Mouse (Mus musculus): Measurements from ENCODE around the gene Aldh3a1. TPM values are rescaled to one million over a fixed set of nuclear protein-coding genes. Genes with fewer than 3 reads are reported as not detected.

Aldh3a1 gene
- polyA plus RNA-seq, 1 experiment from 2014 or later = not detected

DNA sequence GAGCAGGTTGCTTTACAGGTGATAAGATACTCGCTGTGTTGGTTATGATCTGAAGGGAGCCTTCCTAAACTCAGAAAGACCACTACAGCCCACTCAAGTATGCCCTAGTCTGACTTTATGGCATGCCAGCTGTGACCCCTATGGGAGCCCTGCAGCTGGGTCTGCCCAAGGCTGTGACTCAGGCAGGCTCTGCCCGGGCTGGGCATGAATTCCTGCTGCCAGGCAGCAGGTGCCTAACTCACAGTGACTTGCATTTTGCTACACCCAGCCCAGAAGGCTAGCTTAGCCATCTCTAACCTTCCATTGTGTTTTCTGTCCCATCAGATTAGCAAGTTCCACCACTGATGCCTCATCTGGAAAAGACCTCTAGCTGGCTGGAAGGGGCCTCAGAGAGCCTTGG, 4.5 kb upstream of the Aldh3a1 start:
- H3K27ac ChIP-seq = no peak overlapping the region
- H3K4me3 ChIP-seq = no peak overlapping the region
- WGBS = 74% methylated on average over 2 of the region's 2 CpGs

DNA sequence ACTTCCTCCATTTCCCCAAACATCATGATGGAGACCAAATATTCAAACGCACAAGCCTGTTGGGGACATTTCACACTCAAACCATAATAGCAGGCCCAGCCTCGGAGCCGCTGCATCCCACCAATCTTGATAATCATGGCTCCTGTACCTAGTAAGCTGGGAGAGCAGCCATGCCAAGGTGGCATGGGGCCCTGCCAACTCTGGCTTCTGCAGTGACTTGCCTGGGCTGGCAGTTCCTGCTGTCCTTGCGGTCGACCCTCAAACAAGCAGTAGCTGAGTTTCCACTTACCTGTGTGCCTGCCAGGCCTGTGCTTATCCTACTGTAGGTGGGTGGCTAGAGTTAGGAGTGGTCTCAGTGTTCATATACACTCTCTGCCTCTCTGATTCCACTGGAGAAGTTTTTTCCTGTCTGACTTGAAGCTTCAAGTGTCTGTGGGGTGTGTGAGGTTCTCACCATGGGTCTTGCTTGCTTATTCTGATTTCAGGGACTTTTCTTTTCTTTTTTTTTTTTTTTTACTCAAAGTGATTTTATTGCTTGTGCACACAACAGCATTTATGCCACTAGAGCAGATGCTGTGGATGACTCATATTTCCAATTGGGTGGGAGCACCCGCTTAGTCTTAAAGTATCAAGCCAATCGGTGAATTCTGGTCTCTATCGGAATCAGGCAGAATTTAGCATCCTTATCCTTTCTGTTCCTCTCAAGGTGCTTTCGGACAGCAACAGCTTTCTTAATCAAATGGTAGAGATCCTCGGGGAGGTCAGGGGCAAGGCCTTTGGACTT, 2.0 kb upstream of the Aldh3a1 start:
- Histone ChIP-seq H3K4me3 (no peak overlapping the region), H3K36me3 (replicated peaks) (no peaks in the 10 kb centered on the region), H3K27me3 (ENCODE audit: poor library complexity, severe bottlenecking) (no peaks in the 10 kb centered on the region), H3K4me1 (0 out of 2 replicates have a peak, but pooled peaks cover 2% of the 10 kb centered on the region), H3K27ac (no peak overlapping the region), H3K9me3 (no peaks in the 10 kb centered on the region)
- WGBS = 95% methylated on average over 9 of the region's 10 CpGs
- no peak for DNase-seq (ENCODE audit: extremely low spot score, low spot score)

More for the DNA sequence above, 4.5 kb upstream of the Aldh3a1 start:
- H3K4me1 ChIP-seq = 0 out of 2 replicates have a peak, but pooled peaks cover 2% of the 10 kb centered on the region
- H3K36me3 ChIP-seq (replicated peaks) = no peaks in the 10 kb centered on the region
- no peaks in the 10 kb centered on the region for H3K27me3 ChIP-seq (ENCODE audit: poor library complexity, severe bottlenecking)
- DNase-seq (ENCODE audit: extremely low spot score, low spot score) = no peak
- no peaks in the 10 kb centered on the region for H3K9me3 ChIP-seq

DNA sequence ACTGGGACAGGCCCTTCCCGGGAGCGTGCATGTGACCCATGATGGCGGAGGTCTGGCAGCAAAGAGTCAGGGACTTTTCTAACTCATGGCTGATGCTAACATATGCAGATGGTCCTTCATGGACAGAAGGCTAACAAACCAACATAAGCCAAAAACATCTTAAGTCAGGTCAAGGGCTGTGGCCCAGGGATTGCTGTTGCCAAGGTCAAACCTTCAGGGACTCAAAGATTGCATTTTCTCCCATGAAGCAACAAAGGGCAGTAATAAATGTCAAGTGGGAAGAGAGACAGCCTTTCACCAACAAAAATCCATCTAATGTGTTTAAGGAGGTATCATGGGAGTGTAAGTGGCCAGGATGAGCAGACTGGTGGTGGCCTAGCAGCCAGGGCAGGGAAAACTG, 1.2 kb upstream of the Aldh3a1 start:
- 92% methylated on average over 3 of the region's 3 CpGs for WGBS
- Histone ChIP-seq H3K4me3 (no peak overlapping the region), H3K36me3 (replicated peaks) (no peaks in the 10 kb centered on the region), H3K4me1 (0 out of 2 replicates have a peak, but pooled peaks cover 2% of the 10 kb centered on the region), H3K9me3 (no peaks in the 10 kb centered on the region), H3K27me3 (ENCODE audit: poor library complexity, severe bottlenecking) (peaks cover 4% of the 10 kb centered on the region; the same call in 1 of the 2 replicates), H3K27ac (no peak overlapping the region)
- no peak for DNase-seq (ENCODE audit: extremely low spot score, low spot score)

DNA sequence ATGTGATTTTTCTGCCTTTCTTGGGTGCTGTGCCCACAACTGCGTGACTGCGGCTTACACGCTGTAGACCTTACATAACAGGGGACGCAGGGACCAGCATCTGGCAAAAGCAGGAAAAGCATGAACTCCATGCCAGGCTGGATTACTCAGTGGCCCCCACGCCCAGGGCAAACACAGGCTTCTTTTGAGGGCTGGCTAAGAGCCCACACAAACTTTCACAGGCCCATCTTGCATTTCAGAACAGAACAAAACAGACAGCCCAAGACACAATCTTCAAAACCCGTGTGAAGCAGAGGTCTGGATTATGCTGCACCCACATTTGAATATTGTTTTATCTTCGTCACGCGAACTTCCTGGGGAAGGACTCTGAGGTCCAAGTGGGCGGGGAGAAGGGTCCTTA, 979 bp downstream of the Aldh3a1 start:
- Histone ChIP-seq H3K4me1 (peaks cover 6% of the 10 kb centered on the region; the same call in 1 of the 2 replicates), H3K4me3 (no peak overlapping the region), H3K27me3 (ENCODE audit: poor library complexity, severe bottlenecking) (peaks cover 26% of the 10 kb centered on the region), H3K27ac (no peak overlapping the region), H3K36me3 (replicated peaks) (no peaks in the 10 kb centered on the region), H3K9me3 (no peaks in the 10 kb centered on the region)
- WGBS = 90% methylated on average over 10 of the region's 10 CpGs
- DNase-seq (ENCODE audit: extremely low spot score, low spot score) = no peak

DNA sequence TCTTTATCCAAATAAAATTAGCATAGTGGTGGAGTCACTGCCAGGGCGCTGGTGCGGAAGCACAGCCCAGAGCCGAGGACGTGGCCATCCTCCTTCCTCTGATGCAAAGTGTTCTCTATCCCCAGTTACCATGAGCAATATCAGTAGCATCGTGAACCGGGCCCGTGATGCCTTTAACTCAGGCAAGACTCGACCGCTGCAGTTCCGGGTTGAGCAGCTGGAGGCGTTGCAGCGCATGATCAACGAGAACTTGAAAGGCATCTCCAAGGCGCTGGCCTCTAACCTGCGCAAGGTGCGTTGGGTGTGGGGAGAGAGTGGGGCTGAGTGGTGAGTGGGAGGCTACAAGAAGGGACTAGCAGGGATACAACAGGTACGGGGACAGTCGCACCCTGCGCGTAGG, 4.8 kb downstream of the Aldh3a1 start:
- Histone ChIP-seq H3K9me3 (no peaks in the 10 kb centered on the region), H3K4me3 (no peak overlapping the region), H3K36me3 (replicated peaks) (no peaks in the 10 kb centered on the region), H3K27me3 (ENCODE audit: poor library complexity, severe bottlenecking) (peaks cover 31% of the 10 kb centered on the region), H3K27ac (no peak overlapping the region), H3K4me1 (peaks cover 6% of the 10 kb centered on the region; the same call in 1 of the 2 replicates)
- WGBS = 38% methylated on average over 20 of the region's 20 CpGs
- no peak for DNase-seq (ENCODE audit: extremely low spot score, low spot score)

DNA sequence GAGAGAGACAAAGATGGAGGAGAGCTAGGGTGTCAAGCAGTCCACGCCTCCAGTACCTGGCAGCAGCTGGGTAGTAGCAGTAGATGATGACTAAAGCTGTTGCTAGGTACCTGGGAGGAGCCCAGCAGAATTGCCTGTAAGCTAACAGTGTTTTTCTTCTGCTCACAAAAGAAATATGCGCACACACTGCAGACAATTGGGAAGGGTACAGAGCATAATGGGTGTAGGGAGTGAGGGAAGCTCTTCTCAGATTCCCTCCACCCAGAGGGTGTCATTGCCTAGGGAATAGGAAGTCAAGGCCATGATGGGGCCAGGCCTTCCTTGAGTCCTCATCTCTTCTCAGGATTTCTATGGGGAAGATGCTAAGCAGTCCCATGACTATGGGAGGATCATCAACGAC, 8.6 kb downstream of the Aldh3a1 start:
- Histone ChIP-seq H3K27me3 (ENCODE audit: poor library complexity, severe bottlenecking) (peaks cover 28% of the 10 kb centered on the region), H3K4me3 (no peak overlapping the region), H3K27ac (no peak overlapping the region), H3K4me1 (peaks cover 6% of the 10 kb centered on the region; the same call in 1 of the 2 replicates), H3K9me3 (no peaks in the 10 kb centered on the region), H3K36me3 (replicated peaks) (no peaks in the 10 kb centered on the region)
- 88% methylated on average over 3 of the region's 3 CpGs for WGBS
- no peak for DNase-seq (ENCODE audit: extremely low spot score, low spot score)

DNA sequence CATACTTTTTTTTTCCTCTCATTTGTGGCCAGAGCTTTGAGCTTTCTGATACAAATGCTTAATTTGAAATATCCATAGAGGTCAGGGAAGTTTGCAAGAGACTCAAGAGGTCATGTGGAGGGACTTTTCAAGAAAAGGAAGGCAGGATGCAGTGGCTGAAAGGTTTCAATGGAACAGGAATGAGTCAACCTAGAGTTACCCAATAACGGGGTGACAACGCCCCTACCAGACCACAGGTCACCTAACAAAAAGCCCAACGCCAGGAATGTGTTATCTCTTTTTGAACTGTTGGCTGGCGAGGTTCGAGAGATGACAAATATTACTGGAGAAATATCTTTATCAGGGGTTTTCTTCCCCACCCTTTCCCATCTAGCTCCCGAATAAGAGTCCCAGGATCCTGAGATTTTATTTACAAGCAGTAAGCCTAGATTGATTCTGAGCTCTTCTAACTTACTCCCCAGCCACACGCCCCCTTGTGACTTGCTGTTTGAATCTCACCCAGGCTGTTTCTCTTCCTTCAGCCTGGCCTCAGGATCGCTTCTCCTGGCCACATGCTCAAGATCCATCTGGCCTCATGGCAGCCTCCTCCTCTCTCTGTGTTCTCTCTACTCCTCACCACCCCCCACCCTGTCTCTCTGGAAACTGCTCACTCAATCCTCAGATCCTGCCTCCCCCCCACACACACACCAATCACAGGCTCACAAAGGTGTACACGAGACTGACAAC, 13.0 kb downstream of the Aldh3a1 start:
- no peak for DNase-seq (ENCODE audit: extremely low spot score, low spot score)
- no peaks in the 10 kb centered on the region for H3K36me3 ChIP-seq (replicated peaks)
- H3K27ac ChIP-seq = no peak overlapping the region
- no peaks in the 10 kb centered on the region for H3K4me1 ChIP-seq
- WGBS = 72% methylated on average over 9 of the region's 9 CpGs
- no peaks in the 10 kb centered on the region for H3K27me3 ChIP-seq (ENCODE audit: poor library complexity, severe bottlenecking)
- no peaks in the 10 kb centered on the region for H3K9me3 ChIP-seq
- H3K4me3 ChIP-seq = no peak overlapping the region

DNA sequence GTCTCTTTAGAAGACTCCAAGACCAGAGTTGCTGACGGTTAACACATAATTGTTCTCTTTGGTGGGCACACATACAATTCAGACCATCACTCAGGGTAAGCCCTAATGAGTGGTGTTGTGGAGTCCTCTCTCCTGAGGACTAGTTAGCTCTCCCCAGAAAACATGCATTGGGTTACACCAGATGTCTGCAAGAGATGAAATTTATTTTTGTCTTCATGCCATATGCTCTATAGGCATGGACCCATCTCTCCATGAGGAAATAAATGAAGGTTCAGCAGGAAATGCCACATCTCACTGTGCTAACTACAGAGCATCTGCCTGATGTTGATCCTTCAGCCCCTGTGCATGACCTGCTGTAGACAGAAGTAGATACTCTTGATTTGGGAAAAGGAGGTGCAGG, 14.7 kb downstream of the Aldh3a1 start:
- WGBS = 78% methylated on average over 1 of the region's 1 CpGs
- H3K4me3 ChIP-seq = no peak overlapping the region

DNA sequence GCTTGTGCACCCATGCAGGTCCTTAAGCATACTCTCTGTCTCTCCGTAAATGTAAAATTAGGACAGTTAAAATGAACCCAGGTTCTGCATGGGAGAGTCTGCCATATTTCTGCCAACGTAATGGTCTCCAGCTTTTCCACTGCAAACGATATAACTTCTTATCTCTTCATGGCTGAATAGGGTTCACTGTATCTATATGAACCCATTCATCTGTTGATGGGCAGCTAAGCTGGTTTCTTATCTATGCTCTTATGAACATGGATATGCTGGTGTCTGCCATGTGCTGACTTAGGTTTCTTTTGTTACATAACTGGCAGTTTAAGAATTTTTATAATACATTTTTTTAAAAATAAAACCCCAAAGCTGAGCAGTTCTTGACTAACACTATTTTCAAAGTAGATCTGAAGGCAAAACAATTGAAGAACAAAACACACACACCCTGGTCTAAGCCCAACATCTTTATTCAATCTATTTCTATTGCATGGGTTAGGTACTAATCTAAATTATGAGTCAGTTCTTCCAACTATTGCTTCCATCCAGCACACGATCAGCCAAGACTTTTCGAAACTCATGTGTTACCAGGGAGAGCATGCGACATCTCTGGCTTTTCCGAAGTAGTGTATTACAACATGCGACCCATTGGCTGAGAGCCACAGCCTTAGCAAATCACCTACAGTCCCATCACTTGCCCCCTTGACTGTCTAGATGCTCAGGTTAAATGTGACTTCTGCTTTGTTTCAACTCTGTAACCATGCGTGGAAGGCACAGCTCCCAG, 15.8 kb downstream of the Aldh3a1 start:
- no peaks in the 10 kb centered on the region for H3K27me3 ChIP-seq (ENCODE audit: poor library complexity, severe bottlenecking)
- no peaks in the 10 kb centered on the region for H3K36me3 ChIP-seq (replicated peaks)
- no peaks in the 10 kb centered on the region for H3K4me1 ChIP-seq
- no peak for DNase-seq (ENCODE audit: extremely low spot score, low spot score)
- no peak overlapping the region for H3K4me3 ChIP-seq
- H3K9me3 ChIP-seq = no peaks in the 10 kb centered on the region
- no peak overlapping the region for H3K27ac ChIP-seq
- 95% methylated on average over 9 of the region's 9 CpGs for WGBS

More for the DNA sequence above, 14.7 kb downstream of the Aldh3a1 start:
- Histone ChIP-seq H3K36me3 (replicated peaks) (no peaks in the 10 kb centered on the region), H3K4me1 (no peaks in the 10 kb centered on the region), H3K27ac (no peak overlapping the region), H3K9me3 (no peaks in the 10 kb centered on the region), H3K27me3 (ENCODE audit: poor library complexity, severe bottlenecking) (no peaks in the 10 kb centered on the region)
- no peak for DNase-seq (ENCODE audit: extremely low spot score, low spot score)

DNA sequence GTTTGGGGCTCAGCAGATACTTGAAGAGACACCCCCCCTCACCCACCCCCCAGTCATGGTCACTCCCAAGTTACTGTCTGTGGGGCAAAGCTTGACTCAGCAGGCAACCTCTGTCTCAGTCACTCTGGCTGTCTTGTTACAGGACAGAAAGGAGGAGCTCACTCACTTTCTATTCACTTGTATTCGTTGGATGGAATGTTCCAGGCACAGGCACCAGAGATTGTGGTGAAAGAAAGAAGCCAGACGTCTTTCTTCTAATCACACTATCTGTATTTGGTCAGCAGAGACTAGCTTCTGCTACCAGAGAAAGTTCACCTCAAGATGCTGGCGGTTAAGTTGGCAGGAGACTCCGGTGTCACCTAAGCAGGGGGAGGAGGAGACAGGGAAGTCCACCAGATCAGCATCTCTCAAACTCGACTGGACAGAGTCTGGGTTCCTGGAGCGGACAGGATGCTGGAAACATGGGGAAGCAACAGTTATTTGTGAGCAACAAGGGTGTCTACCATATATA, 17.0 kb downstream of the Aldh3a1 start:
- H3K27me3 ChIP-seq (ENCODE audit: poor library complexity, severe bottlenecking) = no peaks in the 10 kb centered on the region
- no peak overlapping the region for H3K27ac ChIP-seq
- H3K9me3 ChIP-seq = no peaks in the 10 kb centered on the region
- no peak overlapping the region for H3K4me3 ChIP-seq
- no peak for DNase-seq (ENCODE audit: extremely low spot score, low spot score)
- no peaks in the 10 kb centered on the region for H3K4me1 ChIP-seq
- H3K36me3 ChIP-seq (replicated peaks) = no peaks in the 10 kb centered on the region
- WGBS = 85% methylated on average over 6 of the region's 6 CpGs

DNA sequence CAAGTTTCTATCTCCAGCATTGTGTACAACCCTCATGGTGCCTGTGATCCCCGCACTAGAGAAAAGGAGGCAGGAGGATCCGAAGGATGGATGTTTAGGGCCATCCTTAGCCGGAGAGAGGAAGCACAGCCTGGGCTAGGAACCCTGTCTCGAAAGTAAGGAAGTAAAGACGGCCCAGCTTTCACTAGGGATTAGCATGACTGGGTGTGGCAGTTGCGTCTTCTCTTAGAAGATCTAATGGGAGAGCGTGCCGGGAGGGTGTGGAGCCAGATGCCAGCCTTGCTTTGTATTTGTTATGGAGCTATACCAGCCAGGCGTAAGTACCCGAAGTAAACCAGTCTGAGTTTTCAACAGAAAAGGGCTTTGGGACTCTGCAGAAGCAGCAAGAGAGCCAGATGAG, 17.6 kb downstream of the Aldh3a1 start:
- Histone ChIP-seq H3K4me1 (no peaks in the 10 kb centered on the region), H3K27me3 (ENCODE audit: poor library complexity, severe bottlenecking) (no peaks in the 10 kb centered on the region), H3K9me3 (no peaks in the 10 kb centered on the region), H3K27ac (no peak overlapping the region), H3K4me3 (no peak overlapping the region), H3K36me3 (replicated peaks) (no peaks in the 10 kb centered on the region)
- 93% methylated on average over 10 of the region's 10 CpGs for WGBS
- no peak for DNase-seq (ENCODE audit: extremely low spot score, low spot score)

DNA sequence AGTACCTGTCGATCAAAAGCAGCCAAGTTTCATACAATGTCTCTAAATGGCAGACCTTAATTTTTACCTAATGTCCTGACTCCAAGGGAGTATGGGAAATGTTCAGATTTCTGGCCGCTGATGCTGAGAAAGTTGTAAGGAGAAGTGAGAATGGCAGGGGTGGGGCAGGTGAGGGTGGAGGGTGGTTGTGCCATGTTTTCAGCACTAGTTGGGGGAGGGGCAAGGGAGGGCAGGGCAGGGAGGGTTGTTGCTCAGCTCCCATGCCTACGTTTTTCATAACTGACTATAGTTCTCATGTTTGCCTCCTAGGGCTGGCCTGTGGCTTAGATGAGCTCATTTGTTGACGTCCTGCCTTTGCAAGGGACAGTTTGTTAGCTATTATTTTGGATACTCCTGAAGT, 18.2 kb downstream of the Aldh3a1 start:
- no peaks in the 10 kb centered on the region for H3K27me3 ChIP-seq (ENCODE audit: poor library complexity, severe bottlenecking)
- H3K27ac ChIP-seq = no peak overlapping the region
- H3K36me3 ChIP-seq (replicated peaks) = no peaks in the 10 kb centered on the region
- no peak overlapping the region for H3K4me3 ChIP-seq
- WGBS = 78% methylated on average over 4 of the region's 4 CpGs
- DNase-seq (ENCODE audit: extremely low spot score, low spot score) = no peak
- no peaks in the 10 kb centered on the region for H3K9me3 ChIP-seq
- no peaks in the 10 kb centered on the region for H3K4me1 ChIP-seq
